Mouse (Mus musculus) neural tube, embryonic 15.5 days (tissue): ENCODE measurements around the gene Scn9a. TPM values are rescaled to one million over a fixed set of nuclear protein-coding genes. Genes with fewer than 3 reads are reported as not detected.

ENCODE experiments used
- ATAC-seq: fragments of 200-750 bp; cut with Nextera tagmentation; 2 replicates; pipeline ENCODE4 v1.8.0; 2017; ENCODE audit warnings: mild to moderate bottlenecking, moderate TSS enrichment, moderate library complexity; ENCODE audit not compliant: low FRiP score
- H3K27ac ChIP-seq: fragments of 300-500 bp; sonication (generic); replicated peaks from 2 replicates; pipeline ENCODE4 v1.5.1; 2015; ENCODE audit warnings: mild to moderate bottlenecking, inconsistent platforms
- H3K27me3 ChIP-seq: fragments of 300-500 bp; sonication (generic); replicated peaks from 2 replicates; pipeline ENCODE4 v1.6.1; 2015; ENCODE audit warnings: inconsistent platforms
- H3K36me3 ChIP-seq: fragments of 300-500 bp; sonication (generic); 2 replicates; pipeline ENCODE4 v1.6.1; 2015; ENCODE audit warnings: inconsistent platforms
- H3K4me1 ChIP-seq: fragments of 300-500 bp; sonication (generic); 2 replicates; pipeline ENCODE4 v1.6.1; 2015; ENCODE audit warnings: inconsistent platforms
- H3K4me2 ChIP-seq: fragments of 300-500 bp; sonication (generic); 2 replicates; pipeline ENCODE4 v1.6.1; 2015; ENCODE audit warnings: inconsistent platforms, mild to moderate bottlenecking, moderate library complexity
- H3K4me3 ChIP-seq: fragments of 300-500 bp; sonication (generic); replicated peaks from 2 replicates; pipeline ENCODE4 v1.5.1; 2015; ENCODE audit warnings: mild to moderate bottlenecking, inconsistent platforms
- H3K9ac ChIP-seq: fragments of 300-500 bp; sonication (generic); replicated peaks from 2 replicates; pipeline ENCODE4 v1.6.1; 2015; ENCODE audit warnings: mild to moderate bottlenecking, inconsistent platforms
- H3K9me3 ChIP-seq: fragments of 300-500 bp; sonication (generic); replicated peaks from 2 replicates; pipeline ENCODE4 v1.6.1; 2016; ENCODE audit warnings: inconsistent platforms
- WGBS: fragments of 180-500 bp; shearing (Covaris S2); methylation state at CpG from one replicate; pipeline ENCODE4 v1.1.7; 2015; ENCODE audit warnings: mixed read lengths; 5-methylcytosine and 5-hydroxymethylcytosine counted together
- polyA plus RNA-seq: library from polyadenylated mRNA; unstranded; fragments of >200 nt; fragmentation: Nextera tagmentation; extraction: Ambion mirVana; gene quantifications from 2 replicates; pipeline ENCODE4 v1.2.1, GENCODE M21; 2015

Gene Scn9a
- 15.0 and 17.2 TPM in 2 replicates for polyA plus RNA-seq

- Histone ChIP-seq H3K9ac (peak within 1 kb of the TSS; percentile 42), H3K4me2 (peak within 1 kb of the TSS; percentile 62), H3K4me3 (peak within 1 kb of the TSS; percentile 48), H3K9me3 (no peaks in the 10 kb centered on the region), H3K4me1 (peaks cover 19% of the 10 kb centered on the region), H3K36me3 (no peaks in the 10 kb centered on the region), H3K27ac (peak within 1 kb of the TSS; percentile 73), H3K27me3 (no peaks in the 10 kb centered on the region)
- ATAC-seq: peak; percentile 94
- WGBS: 2% methylated on average over 29 of the region's 29 CpGs
Measured at GRCm38 (mm10) chr2:66634580-66635359, at the start of gene Scn9a. Gene Scn9a (minus strand): TSS chr2:66634962.

- no peaks in the 10 kb centered on the region for H3K36me3 ChIP-seq
- 67% methylated on average over 1 of the region's 1 CpGs for WGBS
- no peaks in the 10 kb centered on the region for H3K27me3 ChIP-seq
- ATAC-seq: no peak
- H3K4me1 ChIP-seq: no peaks in the 10 kb centered on the region
- no peak overlapping the region for H3K4me2 ChIP-seq
- H3K9me3 ChIP-seq: no peaks in the 10 kb centered on the region
- no peak overlapping the region for H3K4me3 ChIP-seq
- no peak overlapping the region for H3K9ac ChIP-seq
- no peak overlapping the region for H3K27ac ChIP-seq
Measured at GRCm38 (mm10) chr2:66661988-66662387, 27.2 kb upstream of the Scn9a start.

GRCm38 (mm10) chr2:66656430-66656829 is 21.7 kb upstream of the Scn9a start:
- Histone ChIP-seq H3K27ac (no peak overlapping the region), H3K9me3 (no peaks in the 10 kb centered on the region), H3K4me1 (no peaks in the 10 kb centered on the region), H3K9ac (no peak overlapping the region), H3K36me3 (no peaks in the 10 kb centered on the region), H3K4me2 (no peak overlapping the region), H3K4me3 (no peak overlapping the region), H3K27me3 (no peaks in the 10 kb centered on the region)
- WGBS: 94% methylated on average over 3 of the region's 3 CpGs
- no peak for ATAC-seq

- no peak overlapping the region for H3K27ac ChIP-seq
- WGBS: 61% methylated on average over 2 of the region's 2 CpGs
- ATAC-seq: no peak
- H3K9me3 ChIP-seq: no peaks in the 10 kb centered on the region
- no peak overlapping the region for H3K4me2 ChIP-seq
- H3K9ac ChIP-seq: no peak overlapping the region
- H3K36me3 ChIP-seq: no peaks in the 10 kb centered on the region
- no peaks in the 10 kb centered on the region for H3K27me3 ChIP-seq
- no peak overlapping the region for H3K4me3 ChIP-seq
- no peaks in the 10 kb centered on the region for H3K4me1 ChIP-seq
Measured at GRCm38 (mm10) chr2:66655431-66655830, 20.7 kb upstream of the Scn9a start.

- H3K36me3 ChIP-seq: no peaks in the 10 kb centered on the region
- H3K9ac ChIP-seq: no peak overlapping the region
- no peak overlapping the region for H3K4me3 ChIP-seq
- H3K4me1 ChIP-seq: no peaks in the 10 kb centered on the region
- no peak overlapping the region for H3K4me2 ChIP-seq
- H3K27me3 ChIP-seq: no peaks in the 10 kb centered on the region
- WGBS: 32% methylated on average over 5 of the region's 5 CpGs
- no peaks in the 10 kb centered on the region for H3K9me3 ChIP-seq
- no peak; the same call in 1 of the 2 replicates for ATAC-seq
- H3K27ac ChIP-seq: no peak overlapping the region
Measured at GRCm38 (mm10) chr2:66644384-66644783, 9.6 kb upstream of the Scn9a start.

GRCm38 (mm10) chr2:66632728-66633127 is 2.0 kb downstream of the Scn9a start:
- no peak for ATAC-seq
- Histone ChIP-seq H3K9me3 (no peaks in the 10 kb centered on the region), H3K27ac (no peak overlapping the region), H3K4me2 (peak overlapping the region; percentile 62), H3K36me3 (no peaks in the 10 kb centered on the region), H3K9ac (no peak overlapping the region), H3K4me3 (peak overlapping the region; percentile 22), H3K4me1 (peaks cover 19% of the 10 kb centered on the region), H3K27me3 (no peaks in the 10 kb centered on the region)
- 27% methylated on average over 5 of the region's 5 CpGs for WGBS

- no peak overlapping the region for H3K27ac ChIP-seq
- no peak for ATAC-seq
- 62% methylated on average over 7 of the region's 7 CpGs for WGBS
Measured at GRCm38 (mm10) chr2:66611091-66611490, 23.7 kb downstream of the Scn9a start.

GRCm38 (mm10) chr2:66597313-66597712 is 37.4 kb downstream of the Scn9a start:
- Histone ChIP-seq H3K4me2 (no peak overlapping the region), H3K9me3 (no peaks in the 10 kb centered on the region), H3K4me1 (no peaks in the 10 kb centered on the region), H3K27me3 (no peaks in the 10 kb centered on the region), H3K9ac (no peak overlapping the region), H3K4me3 (no peak overlapping the region), H3K36me3 (no peaks in the 10 kb centered on the region), H3K27ac (no peak overlapping the region)
- no peak for ATAC-seq
- 86% methylated on average over 6 of the region's 6 CpGs for WGBS

More at GRCm38 (mm10) chr2:66611091-66611490, 23.7 kb downstream of the Scn9a start:
- H3K9me3 ChIP-seq: no peaks in the 10 kb centered on the region
- no peaks in the 10 kb centered on the region for H3K27me3 ChIP-seq
- H3K4me1 ChIP-seq: no peaks in the 10 kb centered on the region
- H3K4me3 ChIP-seq: no peak overlapping the region
- H3K36me3 ChIP-seq: no peaks in the 10 kb centered on the region
- no peak overlapping the region for H3K9ac ChIP-seq
- H3K4me2 ChIP-seq: no peak overlapping the region

GRCm38 (mm10) chr2:66596145-66596544 is 38.6 kb downstream of the Scn9a start:
- no peaks in the 10 kb centered on the region for H3K36me3 ChIP-seq
- no peaks in the 10 kb centered on the region for H3K9me3 ChIP-seq
- H3K4me2 ChIP-seq: no peak overlapping the region
- H3K4me3 ChIP-seq: no peak overlapping the region
- 58% methylated on average over 5 of the region's 5 CpGs for WGBS
- no peaks in the 10 kb centered on the region for H3K27me3 ChIP-seq
- H3K27ac ChIP-seq: no peak overlapping the region
- H3K4me1 ChIP-seq: no peaks in the 10 kb centered on the region
- no peak for ATAC-seq
- no peak overlapping the region for H3K9ac ChIP-seq

GRCm38 (mm10) chr2:66590151-66590550 is 44.6 kb downstream of the Scn9a start:
- Histone ChIP-seq H3K9ac (no peak overlapping the region), H3K4me1 (no peaks in the 10 kb centered on the region), H3K27ac (no peak overlapping the region), H3K36me3 (no peaks in the 10 kb centered on the region), H3K9me3 (no peaks in the 10 kb centered on the region), H3K4me2 (no peak overlapping the region), H3K4me3 (no peak overlapping the region), H3K27me3 (no peaks in the 10 kb centered on the region)
- 82% methylated on average over 3 of the region's 3 CpGs for WGBS
- no peak for ATAC-seq

GRCm38 (mm10) chr2:66580026-66580808 is 54.5 kb downstream of the Scn9a start:
- 68% methylated on average over 5 of the region's 5 CpGs for WGBS
- 0 out of 2 replicates have a peak overlapping the region, but pooled peaks have one; percentile 28 for H3K27ac ChIP-seq
- peak; percentile 89 for ATAC-seq

GRCm38 (mm10) chr2:66548254-66548653 is 86.5 kb downstream of the Scn9a start:
- Histone ChIP-seq H3K9ac (no peak overlapping the region), H3K27me3 (no peaks in the 10 kb centered on the region), H3K36me3 (0 out of 2 replicates have a peak, but pooled peaks cover 6% of the 10 kb centered on the region), H3K4me1 (no peaks in the 10 kb centered on the region), H3K4me3 (no peak overlapping the region), H3K9me3 (no peaks in the 10 kb centered on the region), H3K4me2 (no peak overlapping the region), H3K27ac (no peak overlapping the region)
- WGBS: 84% methylated on average over 3 of the region's 3 CpGs
- no peak for ATAC-seq

More at GRCm38 (mm10) chr2:66580026-66580808, 54.5 kb downstream of the Scn9a start:
- H3K27me3 ChIP-seq: no peaks in the 10 kb centered on the region
- H3K4me3 ChIP-seq: no peak overlapping the region
- no peaks in the 10 kb centered on the region for H3K36me3 ChIP-seq
- 0 out of 2 replicates have a peak, but pooled peaks cover 2% of the 10 kb centered on the region for H3K4me1 ChIP-seq
- no peak overlapping the region for H3K9ac ChIP-seq
- no peak overlapping the region for H3K4me2 ChIP-seq
- H3K9me3 ChIP-seq: no peaks in the 10 kb centered on the region
